Mouse (Mus musculus) G1E (cell line): ENCODE results near the gene Grhpr.

Source experiments
- CTCF ChIP-seq: IDR thresholded peaks from 2 replicates; pipeline ENCODE4 v1.5.1; 2012; ENCODE audit warnings: low read depth, low read length, inconsistent platforms, mixed read lengths
- POLR2AphosphoS5 ChIP-seq: IDR thresholded peaks from 2 replicates; pipeline ENCODE4 v1.6.1; 2012; ENCODE audit warnings: low read depth, low read length, inconsistent platforms; ENCODE audit not compliant: insufficient replicate concordance

GRCm38 (mm10) chr4:45015615-45016014 is 34.4 kb downstream of the Grhpr start:
- TF ChIP-seq CTCF (peak; percentile 70), POLR2AphosphoS5 (no peak)
